Mouse (Mus musculus) CH12.LX (cell line): ENCODE measurements around the gene Cited4. TPM values are rescaled to one million over a fixed set of nuclear protein-coding genes. Genes with fewer than 3 reads are reported as not detected.

Experiments
- DNase-seq: peaks from one replicate; pipeline ENCODE4 v3.0.0-alpha.2; 2013; ENCODE audit errors: extremely low read depth
- H3K27ac ChIP-seq: 2 replicates; pipeline ENCODE4 v1.5.1; 2012; ENCODE audit warnings: low read depth, mild to moderate bottlenecking, control low read depth, moderate library complexity; ENCODE audit not compliant: insufficient read depth
- H3K27me3 ChIP-seq: replicated peaks from 2 replicates; pipeline ENCODE3; 2012; ENCODE audit warnings: inconsistent platforms
- H3K36me3 ChIP-seq, 2 experiments: replicated peaks in 1 of 2; 2 replicates each; pipeline versions ENCODE3 to v1.6.1; 2012; ENCODE audit warnings: inconsistent platforms in 1 of 2, low read length in 1 of 2, mild to moderate bottlenecking in 1 of 2, mixed read lengths in 1 of 2, moderate library complexity in 1 of 2; ENCODE audit not compliant: control insufficient read depth in 1 of 2, insufficient read depth in 1 of 2
- H3K4me1 ChIP-seq, 2 experiments: 2 replicates each; pipeline ENCODE4 v1.6.1; 2012; ENCODE audit warnings: inconsistent platforms in 1 of 2, moderate library complexity in 1 of 2; ENCODE audit not compliant: insufficient read depth in 2 of 2, control insufficient read depth in 1 of 2
- H3K4me2 ChIP-seq: 2 replicates; pipeline ENCODE4 v1.6.1; 2012; ENCODE audit warnings: low read depth, mild to moderate bottlenecking, control low read depth; ENCODE audit not compliant: poor library complexity, insufficient read depth, severe bottlenecking
- H3K4me3 ChIP-seq, 3 experiments: fragments of 150-350 bp in 1 of 3; sonication (generic) in 1 of 3; replicated peaks in 1 of 3; 2 replicates each; pipeline versions ENCODE3 to v1.5.1; 2011 to 2012; ENCODE audit warnings: low read depth in 2 of 3, low read length in 2 of 3, mild to moderate bottlenecking in 2 of 3, moderate library complexity in 2 of 3, control low read depth in 1 of 3, improper control_type of control experiment in 1 of 3, inconsistent platforms in 1 of 3, mixed read lengths in 1 of 3; ENCODE audit not compliant: poor library complexity in 1 of 3
- H3K79me2 ChIP-seq: replicated peaks from 2 replicates; pipeline ENCODE4 v1.6.1; 2012; ENCODE audit warnings: mild to moderate bottlenecking, moderate library complexity; ENCODE audit not compliant: control insufficient read depth, poor library complexity, insufficient read depth, severe bottlenecking; ENCODE audit errors: extremely low read depth
- H3K9ac ChIP-seq: 2 replicates; pipeline ENCODE4 v1.6.1; 2012; ENCODE audit warnings: low read depth, mild to moderate bottlenecking, control low read depth, moderate library complexity; ENCODE audit not compliant: insufficient read depth
- H3K9me3 ChIP-seq: replicated peaks from 2 replicates; pipeline ENCODE3; 2012; ENCODE audit warnings: low read length, inconsistent platforms, mixed read lengths
- EP300 ChIP-seq: IDR thresholded peaks from 2 replicates; pipeline ENCODE4 v1.6.1; 2011; ENCODE audit warnings: low read length, improper control_type of control experiment
- HCFC1 ChIP-seq: IDR thresholded peaks from 2 replicates; pipeline ENCODE4 v1.6.1; 2012; ENCODE audit warnings: low read depth, mild to moderate bottlenecking, inconsistent platforms, low read length, improper control_type of control experiment
- IRF4 ChIP-seq: IDR thresholded peaks from 2 replicates; pipeline ENCODE4 v1.6.1; 2014; ENCODE audit warnings: low read depth, mild to moderate bottlenecking, inconsistent platforms, low read length, improper control_type of control experiment
- JUN ChIP-seq: IDR thresholded peaks from 2 replicates; pipeline ENCODE4 v1.6.1; 2011; ENCODE audit warnings: low read depth, mild to moderate bottlenecking, low read length, improper control_type of control experiment, moderate library complexity; ENCODE audit not compliant: insufficient read depth
- JUND ChIP-seq: conservative IDR thresholded peaks from 2 replicates; pipeline ENCODE4 v1.6.1; 2011; ENCODE audit warnings: low read depth, low read length, improper control_type of control experiment
- KAT2A ChIP-seq: IDR thresholded peaks from 2 replicates; pipeline ENCODE4 v1.6.1; 2012; ENCODE audit warnings: low read length, improper control_type of control experiment, inconsistent platforms; ENCODE audit not compliant: insufficient replicate concordance
- MAX ChIP-seq: IDR thresholded peaks from 2 replicates; pipeline ENCODE4 v1.6.1; 2011; ENCODE audit warnings: low read length, improper control_type of control experiment
- MAZ ChIP-seq: IDR thresholded peaks from 2 replicates; pipeline ENCODE4 v1.6.1; 2012; ENCODE audit warnings: low read depth, mild to moderate bottlenecking, inconsistent platforms, low read length, improper control_type of control experiment, moderate library complexity
- MXI1 ChIP-seq: IDR thresholded peaks from 2 replicates; pipeline ENCODE4 v1.6.1; 2011; ENCODE audit warnings: mild to moderate bottlenecking, low read depth, low read length, improper control_type of control experiment
- MYC ChIP-seq: IDR thresholded peaks from 2 replicates; pipeline ENCODE4 v1.6.1; 2011; ENCODE audit warnings: low read depth, mild to moderate bottlenecking, improper control_type of control experiment, low read length
- PAX5 ChIP-seq: IDR thresholded peaks from 2 replicates; pipeline ENCODE4 v1.6.1; 2012; ENCODE audit warnings: low read length, inconsistent platforms, mixed read lengths
- POLR2A ChIP-seq: IDR thresholded peaks from 2 replicates; pipeline ENCODE4 v1.6.1; 2011; ENCODE audit warnings: low read depth, mild to moderate bottlenecking, improper control_type of control experiment, low read length
- RAD21 ChIP-seq: IDR thresholded peaks from 2 replicates; pipeline ENCODE4 v1.6.1; 2011; ENCODE audit warnings: low read depth, mild to moderate bottlenecking, low read length, improper control_type of control experiment, moderate library complexity
- SIN3A ChIP-seq: IDR thresholded peaks from 2 replicates; pipeline ENCODE4 v1.6.1; 2012; ENCODE audit warnings: low read length, improper control_type of control experiment, inconsistent platforms
- SMC3 ChIP-seq: IDR thresholded peaks from 2 replicates; pipeline ENCODE4 v1.6.1; 2011; ENCODE audit warnings: low read depth, low read length, improper control_type of control experiment
- TCF12 ChIP-seq: IDR thresholded peaks from 2 replicates; pipeline ENCODE4 v1.6.1; 2014; ENCODE audit warnings: low read depth, mild to moderate bottlenecking, inconsistent platforms, low read length, improper control_type of control experiment
- ZC3H11A ChIP-seq: IDR thresholded peaks from 2 replicates; pipeline ENCODE4 v1.6.1; 2012; ENCODE audit warnings: low read depth, mild to moderate bottlenecking, inconsistent platforms, low read length, improper control_type of control experiment
- ZKSCAN1 ChIP-seq: IDR thresholded peaks from 2 replicates; pipeline ENCODE4 v1.6.1; 2012; ENCODE audit warnings: low read depth, inconsistent platforms, low read length, improper control_type of control experiment, borderline replicate concordance
- ZMIZ1 ChIP-seq: IDR thresholded peaks from 2 replicates; pipeline ENCODE4 v1.6.1; 2012; ENCODE audit warnings: low read depth, mild to moderate bottlenecking, inconsistent platforms, low read length, improper control_type of control experiment
- dilution Hi-C: fragments of 300-500 bp; cut with MboI; formaldehyde crosslinking; loops from 2 replicates; pipeline ENCODE4 v1.14.3; 2020; ENCODE audit warnings: low sequenced_read_pairs; ENCODE audit not compliant: extremely low pct_unique_long_range_greater_than_20kb, extremely low pct_ligation_motif_present
- in situ Hi-C: fragments of 300-500 bp; cut with MboI; formaldehyde crosslinking; loops from 3 replicates; pipeline ENCODE4 v1.14.3; 2019; ENCODE audit warnings: low sequenced_read_pairs, low pct_ligation_motif_present, low pct_unique_long_range_greater_than_20kb, mixed read lengths
- polyA plus RNA-seq: library from polyadenylated mRNA; unstranded; fragments of >175 nt; gene quantifications from 2 replicates; pipeline ENCODE4 v1.2.1, GENCODE M21; 2012; ENCODE audit warnings: low read depth; ENCODE audit not compliant: insufficient read length
- total RNA-seq, 2 experiments: library from RNA; depleted of rRNA; stranded (reverse); fragments of 300-350 nt in 1 of 2; fragments of >200 nt in 1 of 2; gene quantifications; 2 replicates each; pipeline ENCODE4 v1.2.3; 2012 to 2014

The Cited4 gene
- total and polyA plus RNA-seq, 3 experiments: 0.25 to 0.36 TPM; not detected in 1

GRCm38 (mm10) chr4:120631828-120632227 lies 34.5 kb upstream of the Cited4 start:
- Histone ChIP-seq H3K27ac (no peak overlapping the region), H3K79me2 (no peaks in the 10 kb centered on the region), H3K36me3 (no peaks in the 10 kb centered on the region), H3K4me1 (peaks cover 0 to 5% of the 10 kb centered on the region in 2 experiments; a peak in 1 of 4 replicates), H3K9me3 (no peaks in the 10 kb centered on the region), H3K9ac (no peak overlapping the region), H3K4me3 (no peak overlapping the region), H3K27me3 (no peaks in the 10 kb centered on the region), H3K4me2 (no peak overlapping the region)
- DNase-seq: no peak
- TF ChIP-seq JUND (no peak), HCFC1 (no peak), SMC3 (no peak), MXI1 (no peak), MAX (no peak), IRF4 (no peak)
- dilution Hi-C loops: no loop called here
- in situ Hi-C loops: no loop called here

- no peaks in the 10 kb centered on the region for H3K27me3 ChIP-seq
- no peaks in the 10 kb centered on the region for H3K36me3 ChIP-seq
- no peak overlapping the region for H3K4me3 ChIP-seq
- in situ Hi-C loops: no loop called here
- H3K9ac ChIP-seq: no peak overlapping the region
- no peak overlapping the region for H3K4me2 ChIP-seq
- no peak for DNase-seq
- H3K79me2 ChIP-seq: no peaks in the 10 kb centered on the region
- H3K9me3 ChIP-seq: peaks cover 3% of the 10 kb centered on the region
- no peak overlapping the region for H3K27ac ChIP-seq
- H3K4me1 ChIP-seq: peaks cover 0 to 3% of the 10 kb centered on the region in 2 experiments; a peak in 1 of 4 replicates
- TF ChIP-seq MYC (no peak), KAT2A (no peak), POLR2A (no peak), SIN3A (no peak), SMC3 (no peak), MXI1 (no peak), RAD21 (no peak)
- TF ChIP-seq, all 38 proteins: peak for 0
- dilution Hi-C loops: no loop called here
These were observed 31.0 kb upstream of the Cited4 start for GRCm38 (mm10) chr4:120635351-120635750.

DNA sequence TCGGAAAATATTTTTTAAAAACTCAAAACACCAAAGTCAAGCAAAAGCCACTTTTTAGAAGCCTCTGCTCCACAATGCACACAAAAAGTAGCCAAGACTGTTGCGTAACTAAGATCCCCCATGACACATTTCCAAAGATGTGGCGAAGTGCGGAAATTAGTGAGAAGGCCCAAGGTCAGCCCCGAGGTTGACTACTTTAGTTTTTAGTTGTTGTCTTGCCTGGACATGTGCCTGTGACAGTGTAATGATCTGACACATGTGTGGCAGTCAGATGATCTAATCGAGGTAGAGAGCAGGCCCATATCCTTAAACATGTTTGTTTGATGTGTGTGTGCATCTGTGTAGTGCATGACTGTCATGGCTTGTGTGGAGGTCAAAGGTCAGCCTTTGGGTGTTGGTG lies 24.4 kb upstream of the Cited4 start:
- Histone ChIP-seq H3K27ac (no peak overlapping the region), H3K36me3 (no peaks in the 10 kb centered on the region), H3K4me3 (no peak overlapping the region), H3K79me2 (no peaks in the 10 kb centered on the region), H3K4me1 (no peaks in the 10 kb centered on the region), H3K9ac (no peak overlapping the region), H3K4me2 (no peak overlapping the region), H3K27me3 (no peaks in the 10 kb centered on the region), H3K9me3 (peaks cover 3% of the 10 kb centered on the region)
- dilution Hi-C loops: no loop called here
- no peak for DNase-seq
- TF ChIP-seq ZMIZ1 (no peak), PAX5 (no peak), TCF12 (no peak), JUN (no peak), ZKSCAN1 (no peak), ZC3H11A (no peak), EP300 (no peak), MAZ (no peak), JUND (no peak)
- in situ Hi-C loops: no loop called here
